Mouse (Mus musculus) layer of hippocampus, adult 18-20 months (tissue): ENCODE measurements around the gene Nfix. TPM values are rescaled to one million over a fixed set of nuclear protein-coding genes. Genes with fewer than 3 reads are reported as not detected.

ENCODE experiments used
- DNase-seq, 2 experiments: peaks; one replicate each; pipeline ENCODE4 v3.0.0; 2022; ENCODE audit warnings: low spot score in 2 of 2
- total RNA-seq, 2 experiments: library from RNA; stranded (reverse); gene quantifications; 2 replicates each; pipeline ENCODE4 v1.2.3; 2021

Gene Nfix
- total RNA-seq, 2 experiments from 2014 or later, result 379 to 429 TPM

DNA sequence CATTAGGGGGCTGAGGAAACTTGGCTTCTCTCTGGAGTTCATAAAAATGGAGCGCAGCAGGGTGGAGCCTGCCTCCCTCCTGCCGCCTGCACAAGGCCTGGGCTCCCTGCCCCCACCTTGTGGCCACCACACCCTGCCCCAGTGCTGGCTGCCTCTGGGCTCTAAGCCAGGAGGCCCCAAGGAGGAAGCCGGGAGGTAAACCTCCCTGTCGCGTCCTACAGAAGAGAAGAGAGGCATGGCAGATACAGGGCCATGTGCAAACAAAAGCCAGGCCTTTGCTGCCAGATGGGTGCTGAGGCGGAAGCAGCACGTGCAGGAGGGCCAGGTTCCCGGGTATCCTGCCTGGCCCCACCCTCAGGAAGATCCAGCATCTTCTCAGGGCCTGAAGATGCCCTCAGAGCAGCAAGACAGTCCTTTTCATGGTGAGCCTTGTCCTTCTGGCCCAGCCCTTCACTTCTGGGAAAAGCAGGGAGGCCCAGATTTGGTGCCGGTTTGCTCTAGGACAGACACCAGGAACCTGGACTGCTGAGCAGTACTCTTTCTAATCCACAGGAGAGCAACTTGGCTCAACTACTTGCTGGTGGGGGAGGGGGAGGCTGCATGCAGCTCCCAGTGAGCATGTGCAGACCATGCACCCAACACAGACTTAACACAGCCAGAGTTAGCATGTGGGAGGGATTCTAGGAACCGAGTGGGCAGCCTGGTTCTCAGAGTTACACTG lies 77.1 kb downstream of the Nfix start, which contains the start of gene G430095P16Rik:
Gene G430095P16Rik (plus strand): TSS at position 158 of the 721 bp plus-strand sequence.
- peak in 1 of 2 experiments; percentile 82 for DNase-seq

DNA sequence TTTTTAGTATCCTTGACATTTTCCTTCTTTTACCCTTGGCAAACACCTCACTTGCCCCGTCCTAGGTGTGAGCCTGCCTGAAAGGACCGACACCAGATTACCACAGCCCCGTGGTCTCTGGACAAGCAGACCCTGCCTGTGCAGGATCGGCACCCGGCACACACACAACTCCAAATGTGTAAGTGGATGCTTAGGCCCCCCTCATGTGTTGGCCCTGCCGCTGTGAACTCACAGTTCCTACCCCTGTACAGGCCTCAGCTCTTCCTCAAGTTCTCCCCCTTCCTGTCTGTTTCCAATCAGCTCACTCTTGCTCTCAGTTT lies 77.7 kb downstream of the Nfix start:
- DNase-seq, result no peak

DNA sequence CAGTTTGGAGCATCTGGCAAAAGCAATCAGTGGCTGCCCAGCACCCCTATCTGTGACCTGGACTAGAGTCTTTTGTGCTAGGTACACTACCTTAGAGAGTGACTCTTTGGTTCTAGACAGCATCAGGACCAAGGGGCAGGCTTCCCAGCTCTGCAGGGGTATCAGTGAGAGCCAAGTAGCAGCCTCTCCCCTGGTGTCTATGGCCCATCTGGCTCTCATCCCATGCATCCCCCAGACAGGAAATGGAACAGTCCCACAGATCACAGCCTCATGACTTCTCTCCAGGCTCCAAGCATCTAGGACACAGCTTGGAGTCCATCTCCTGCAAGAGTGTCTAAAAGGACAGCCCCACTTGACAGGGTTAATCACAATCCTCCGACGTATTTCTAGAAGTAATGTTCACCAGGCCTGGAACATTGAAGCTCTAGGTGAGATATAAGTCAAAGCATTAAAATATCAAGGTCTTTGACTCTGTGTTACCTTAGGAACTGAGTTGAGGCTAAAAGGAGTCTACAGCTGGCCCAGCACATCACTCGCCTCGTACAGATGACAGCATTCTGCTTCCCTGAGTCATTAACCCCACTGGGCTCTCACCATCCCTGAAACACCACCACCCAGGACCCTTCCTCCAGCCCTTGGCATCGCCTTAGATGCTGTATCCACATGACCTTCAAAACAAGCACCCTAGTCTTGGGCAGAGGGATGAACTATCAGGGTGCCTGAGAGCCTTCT lies 81.0 kb downstream of the Nfix start:
- no peak for DNase-seq

DNA sequence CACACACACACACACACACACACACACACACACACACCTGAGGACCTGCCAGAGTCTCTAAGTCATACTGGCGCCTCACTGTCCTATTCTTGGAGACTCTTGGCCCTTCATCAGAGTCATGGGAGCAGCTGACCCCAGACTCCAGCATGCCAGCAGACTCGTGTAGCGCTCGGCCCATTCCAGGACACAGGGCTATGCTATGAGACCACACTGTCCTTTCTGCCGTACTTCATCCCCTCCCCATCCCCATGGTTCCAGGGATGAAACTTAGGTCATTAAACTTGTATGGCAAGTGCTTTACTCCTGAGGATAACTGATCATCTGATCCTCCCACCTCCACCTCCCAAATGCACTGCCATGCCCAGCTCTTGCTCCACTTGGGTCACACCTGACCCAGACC lies 81.7 kb downstream of the Nfix start:
- no peak for DNase-seq

DNA sequence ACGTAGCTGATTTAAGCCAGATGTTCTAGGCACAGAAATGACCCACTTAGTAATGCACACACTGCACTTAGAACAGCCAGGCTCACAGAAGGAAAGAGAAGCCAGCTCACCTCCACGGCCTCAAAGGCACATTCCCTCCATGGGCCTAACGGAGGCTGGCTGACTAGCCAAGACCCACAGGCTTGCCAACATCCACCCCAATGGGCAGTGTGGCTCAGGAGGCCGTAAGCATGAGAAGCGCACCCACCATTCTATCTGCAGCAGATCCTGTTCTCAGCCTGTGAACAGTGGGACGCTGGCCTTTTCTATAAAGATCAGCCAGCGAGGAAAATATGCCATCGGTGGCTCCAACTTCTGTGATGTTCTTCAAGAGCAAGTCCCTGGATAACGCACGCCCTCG lies 83.4 kb downstream of the Nfix start:
- no peak for DNase-seq

DNA sequence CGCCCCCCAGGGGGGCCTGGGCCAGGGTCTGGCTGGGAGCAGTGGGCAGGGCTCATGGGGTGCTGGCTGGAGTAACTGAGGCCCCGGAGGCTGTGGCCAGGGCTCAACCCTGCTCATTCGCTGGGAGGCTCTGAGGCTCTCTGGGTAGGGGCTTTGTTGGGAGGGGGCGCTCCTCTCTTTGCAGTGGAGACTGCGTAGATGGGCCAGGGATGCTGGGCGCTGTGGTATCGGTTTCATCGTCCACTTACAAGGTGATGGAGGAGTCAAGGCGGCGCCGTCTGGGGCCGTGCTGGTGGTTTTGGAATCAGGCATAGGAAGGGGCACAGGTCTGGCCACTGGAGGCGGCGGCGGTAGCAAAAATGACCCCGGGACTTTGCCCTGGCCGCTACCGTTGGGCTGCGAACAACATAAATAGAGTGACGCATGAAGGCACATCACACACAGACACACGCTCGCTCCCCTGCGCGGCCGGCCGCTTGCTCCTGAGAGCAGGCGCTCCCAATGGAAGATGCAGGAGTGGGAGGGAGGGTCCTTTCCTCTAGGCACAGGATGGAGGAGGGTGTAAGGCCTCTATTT lies 84.2 kb downstream of the Nfix start:
- DNase-seq, result no peak

DNA sequence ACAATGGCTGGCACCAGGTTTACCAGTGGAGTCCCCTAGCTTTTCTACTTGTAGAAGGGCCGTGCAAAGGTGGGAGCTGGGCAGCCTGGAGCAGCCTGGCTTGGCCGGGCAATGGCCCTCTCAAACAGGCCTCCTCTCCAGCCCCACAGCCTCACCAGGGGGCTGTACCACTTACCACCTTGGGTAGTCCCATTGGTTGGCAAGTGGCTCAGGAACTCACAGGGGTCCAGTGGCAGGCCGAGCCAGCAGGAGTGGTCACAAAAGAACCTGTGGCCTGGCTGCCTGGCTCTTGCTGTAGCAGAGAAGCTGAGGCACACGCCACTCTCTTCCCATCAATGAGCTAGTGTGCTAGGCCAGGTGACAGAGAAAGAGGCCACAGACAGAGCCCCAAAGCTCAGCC lies 86.0 kb downstream of the Nfix start:
- no peak for DNase-seq

DNA sequence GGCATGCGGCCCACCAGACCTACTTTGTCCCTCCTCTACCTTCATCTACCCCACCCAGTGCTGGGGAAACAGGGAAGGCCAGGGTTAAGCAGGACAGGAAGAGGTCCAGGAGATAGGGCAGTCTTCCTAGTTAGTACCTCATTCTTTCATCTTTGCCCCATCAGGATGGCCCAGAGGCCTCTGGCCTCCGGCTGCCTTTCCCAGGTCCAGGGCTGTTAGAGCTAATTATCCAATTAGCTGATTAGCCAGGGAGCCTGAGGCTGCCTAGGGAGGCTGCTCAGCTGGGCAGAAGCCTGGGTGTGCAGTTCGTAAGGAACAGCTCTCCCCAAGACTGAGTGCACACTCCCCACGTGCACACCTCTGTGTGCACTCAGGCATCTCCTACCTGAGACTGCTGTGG lies 86.8 kb downstream of the Nfix start:
- no peak for DNase-seq

DNA sequence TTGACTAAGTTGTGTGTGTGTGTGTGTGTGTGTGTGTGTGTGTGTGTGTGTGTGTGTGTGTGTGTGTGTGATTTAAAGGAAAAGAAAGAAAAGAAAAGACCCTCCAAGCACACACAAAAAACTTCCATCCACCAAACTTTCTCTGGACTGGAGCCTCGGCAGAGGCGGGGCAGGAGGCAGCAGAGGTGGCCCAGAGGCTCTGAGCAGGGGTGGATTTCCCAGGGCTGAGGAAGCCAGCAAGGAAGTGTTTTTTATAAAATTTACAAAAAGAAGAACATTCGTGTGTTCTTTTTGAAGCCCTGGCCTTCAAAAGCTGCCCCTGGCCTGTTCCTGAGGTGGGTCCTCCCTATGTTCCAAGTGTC lies 87.4 kb downstream of the Nfix start:
- no peak for DNase-seq

GRCm38 (mm10) chr8:84711933-84712758 lies 88.0 kb downstream of the Nfix start:
- DNase-seq, result no peak

GRCm38 (mm10) chr8:84711312-84711711 lies 88.8 kb downstream of the Nfix start:
- DNase-seq, result no peak

DNA sequence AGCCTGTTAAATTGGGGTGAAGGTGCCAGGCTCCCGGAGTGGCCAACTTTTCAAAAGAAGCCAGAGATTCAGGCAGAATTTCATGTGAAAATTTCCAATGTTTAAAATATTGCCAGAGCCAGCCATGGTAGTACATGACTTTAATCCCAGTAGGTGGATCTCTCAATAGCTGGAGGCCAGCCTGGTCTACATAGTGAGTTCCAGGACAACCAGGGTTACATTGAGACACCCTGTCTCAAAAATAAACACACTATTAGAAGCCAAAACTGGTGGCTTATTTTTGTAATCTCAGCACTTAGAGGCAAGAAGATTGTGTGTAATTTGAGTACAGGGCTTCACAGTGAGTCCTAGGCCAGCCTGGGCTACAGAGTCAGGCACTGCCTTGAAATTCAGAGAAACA lies 90.2 kb downstream of the Nfix start:
- no peak for DNase-seq

DNA sequence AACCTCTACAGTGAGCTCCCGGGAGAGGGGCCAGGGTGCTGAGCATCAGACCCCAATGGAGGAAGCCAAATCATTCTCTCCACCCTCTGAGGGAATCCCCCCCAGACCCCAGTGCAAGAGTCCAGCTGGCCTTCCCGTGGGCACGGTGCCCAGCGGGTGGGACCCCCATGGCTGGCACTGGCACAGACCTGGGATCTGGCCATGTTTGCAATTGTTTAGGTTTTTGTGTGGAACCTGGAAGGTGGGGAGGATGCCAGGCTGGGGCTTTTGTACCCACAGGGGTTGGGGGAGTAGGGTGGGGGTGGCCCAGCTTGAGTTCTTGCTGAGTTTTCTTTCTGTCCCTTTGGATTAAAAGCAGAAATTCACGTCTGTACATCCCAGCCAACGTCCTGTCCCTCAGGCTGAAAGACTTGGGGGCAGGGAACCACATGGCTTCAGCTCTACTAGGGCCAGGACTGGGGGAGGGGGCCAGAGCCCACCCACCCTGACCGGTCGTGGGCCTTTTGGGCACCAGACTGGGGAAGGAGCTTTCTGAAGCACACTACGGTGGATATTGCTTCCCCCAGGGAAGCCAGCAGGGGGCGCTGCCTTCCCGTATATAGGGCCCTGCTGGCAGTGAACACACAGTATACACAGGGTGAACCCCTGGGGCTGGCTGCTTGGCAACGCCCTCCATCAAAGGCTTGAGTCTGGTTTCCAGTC lies 91.2 kb downstream of the Nfix start:
- peak; percentile 81 to 94 for DNase-seq

DNA sequence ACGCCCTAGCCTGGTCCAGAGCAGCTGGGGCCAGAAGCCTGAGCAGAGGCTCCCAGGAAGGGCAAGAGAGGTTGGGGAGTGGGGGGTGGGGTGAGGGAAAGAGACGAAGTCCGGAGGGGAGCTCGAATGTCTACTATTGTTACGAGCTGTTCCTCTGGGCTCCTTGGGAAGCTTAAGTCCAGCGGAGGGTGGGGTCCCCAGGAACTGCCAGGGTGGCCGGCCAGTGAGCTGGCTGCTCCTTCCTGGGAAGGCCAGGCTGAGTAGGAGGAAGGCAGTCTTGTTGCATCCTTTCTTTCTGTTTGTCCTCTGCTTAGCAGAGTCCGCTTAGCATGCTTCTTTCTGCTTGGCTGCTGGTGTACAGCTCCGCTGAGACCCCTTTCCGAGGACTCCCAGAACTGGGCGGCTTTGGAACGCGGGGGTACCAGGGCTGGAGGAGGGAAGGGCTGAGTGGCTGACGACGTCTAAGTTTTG lies 92.0 kb downstream of the Nfix start:
- no peak for DNase-seq

- DNase-seq, result no peak
These were observed 92.8 kb downstream of the Nfix start for GRCm38 (mm10) chr8:84707267-84707883.

- no peak for DNase-seq
These were observed 93.4 kb downstream of the Nfix start for GRCm38 (mm10) chr8:84706610-84707266.

- DNase-seq, result no peak
These were observed 94.2 kb downstream of the Nfix start for GRCm38 (mm10) chr8:84705960-84706359.

DNA sequence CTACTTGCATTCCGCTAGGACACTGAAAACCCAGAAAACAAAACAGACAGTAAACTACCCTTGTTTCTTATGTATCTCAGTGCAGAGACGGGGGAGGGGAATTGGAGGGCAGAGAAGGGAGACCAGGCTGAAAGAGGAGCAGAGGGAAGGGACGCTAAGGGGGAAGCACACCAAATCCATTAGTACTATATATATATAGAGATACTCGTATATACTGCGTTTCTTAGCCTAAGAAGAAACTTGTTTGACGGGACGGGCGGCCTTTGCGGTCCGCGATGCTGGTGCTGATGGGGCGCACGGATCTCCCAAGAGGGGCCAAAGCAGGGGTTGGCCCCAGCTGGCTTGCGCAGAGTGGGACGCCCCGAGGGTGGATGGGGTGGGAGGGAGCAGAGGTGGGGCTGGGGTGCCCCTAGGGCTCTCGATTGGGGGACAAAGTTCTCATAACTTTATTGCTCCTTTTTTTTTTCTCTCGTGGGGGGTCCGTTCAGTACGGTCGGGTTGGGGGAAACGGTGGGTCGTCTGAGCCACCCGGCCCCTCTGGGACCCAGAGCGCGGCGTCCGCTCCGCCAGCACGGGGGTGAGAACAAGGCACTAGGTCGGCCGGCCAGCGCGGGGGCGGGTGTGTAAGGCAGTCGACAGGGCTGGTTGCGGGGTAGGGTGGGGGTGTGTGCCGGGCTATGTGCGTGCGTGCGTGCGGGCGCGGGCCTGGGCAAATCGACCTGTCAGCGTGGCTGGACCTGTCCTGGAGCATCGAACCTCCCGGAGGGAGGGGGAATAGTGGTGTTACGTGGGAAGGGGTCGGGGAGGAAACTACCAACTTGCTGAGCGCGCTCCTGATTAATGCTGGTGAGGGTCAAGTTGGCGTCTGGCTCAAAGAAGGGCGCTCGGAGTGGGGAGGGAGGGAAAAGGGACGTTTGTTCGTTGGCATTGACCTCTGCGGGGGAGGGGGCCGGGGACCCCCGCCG lies 95.0 kb downstream of the Nfix start:
- DNase-seq, result no peak

DNA sequence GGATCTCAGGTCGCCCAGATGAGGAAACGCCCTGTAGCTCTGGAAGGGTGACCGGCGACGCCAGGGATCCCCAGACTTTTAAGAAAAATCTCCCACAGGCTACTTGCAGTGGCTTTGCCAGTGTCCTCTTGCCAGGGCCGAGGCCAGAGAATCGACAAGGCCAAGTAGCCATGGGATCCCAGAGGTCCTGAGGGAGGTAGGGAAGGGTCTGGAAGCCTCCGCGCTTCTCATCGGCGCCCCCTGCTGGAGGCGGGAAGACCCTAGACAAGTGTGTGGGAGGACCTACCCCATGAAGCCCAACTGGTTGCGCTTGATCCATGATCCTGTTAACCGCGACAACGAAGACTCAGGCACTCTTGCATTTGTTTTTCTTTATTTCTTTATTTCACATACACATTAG lies 95.8 kb downstream of the Nfix start:
- DNase-seq, result peak in 1 of 2 experiments; percentile 80
